Mouse (Mus musculus) large intestine, adult 2 months (tissue): ENCODE measurements around the gene Phlpp1. TPM values are rescaled to one million over a fixed set of nuclear protein-coding genes. Genes with fewer than 3 reads are reported as not detected.

ENCODE experiments used
- DNase-seq: peaks from one replicate; pipeline ENCODE4 v3.0.0-alpha.2; 2012; ENCODE audit warnings: low read depth, low spot score
- WGBS: fragments of 180-500 bp; shearing (Covaris S2); methylation state at CpG from one replicate; pipeline ENCODE4 v1.1.7; 2018; 5-methylcytosine and 5-hydroxymethylcytosine counted together
- polyA plus RNA-seq: library from polyadenylated mRNA; depleted of rRNA; stranded (reverse); fragments of >200 nt; gene quantifications from 2 replicates; pipeline ENCODE4 v1.2.3, GENCODE M21; 2012

The Phlpp1 gene
- polyA plus RNA-seq, 1 experiment, result 3.1 TPM

DNA sequence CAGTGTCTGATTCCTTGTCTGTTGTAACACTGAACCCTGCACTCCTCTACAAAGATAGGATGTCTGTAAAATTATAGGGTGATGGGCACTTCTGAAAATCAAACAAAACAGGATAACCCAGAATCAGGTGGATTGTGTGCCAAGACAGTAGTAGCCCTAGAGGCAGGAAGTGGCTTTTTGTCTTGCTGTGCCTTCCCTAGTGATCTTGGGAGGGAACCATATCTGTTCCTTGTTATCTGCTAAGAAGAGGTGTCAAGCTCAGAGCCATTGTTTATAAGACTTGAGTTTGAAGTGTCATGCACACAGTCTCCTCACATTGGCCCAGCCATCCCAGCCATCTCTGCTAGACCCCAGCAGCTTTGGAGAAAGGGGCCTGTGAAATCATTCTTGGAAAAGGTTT is 187.9 kb downstream of the Phlpp1 start:
- no peak for DNase-seq

DNA sequence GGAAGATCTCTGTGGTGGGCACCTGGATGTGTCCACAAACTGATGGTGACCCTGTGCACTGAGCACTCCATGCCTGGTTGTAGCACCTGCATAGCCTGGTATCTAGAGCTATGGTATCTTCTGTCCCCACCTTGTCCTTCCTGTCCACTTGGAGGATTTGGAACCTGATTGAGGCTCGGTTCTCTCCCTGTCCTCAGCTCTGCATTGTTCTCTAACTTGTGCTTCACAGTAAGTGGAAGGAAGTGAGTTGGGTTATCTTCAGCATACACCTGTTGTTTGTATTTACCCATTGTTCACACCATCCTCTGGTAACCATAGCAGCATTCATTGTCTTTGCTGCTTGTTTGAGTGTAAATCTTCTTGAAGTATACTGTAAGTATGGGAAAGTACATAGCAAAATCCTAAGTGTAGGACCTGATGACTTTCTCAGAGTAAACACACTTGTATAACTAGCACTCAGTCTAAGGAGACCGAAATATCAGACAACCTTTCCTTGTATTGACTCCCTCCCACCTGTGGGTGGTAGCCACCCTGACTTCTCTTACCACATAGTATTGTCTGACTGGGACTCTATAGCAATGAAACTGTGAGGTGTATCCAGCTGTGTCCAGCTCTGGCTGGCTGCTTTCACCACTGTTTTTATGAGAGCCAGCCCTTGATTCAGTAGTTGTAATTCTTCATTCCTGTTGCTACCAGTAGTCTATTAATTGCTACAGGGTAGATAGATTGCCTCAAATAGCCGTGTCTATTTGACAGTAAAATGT is 191.5 kb downstream of the Phlpp1 start:
- 80% methylated on average over 3 of the region's 3 CpGs for WGBS
- no peak for DNase-seq

DNA sequence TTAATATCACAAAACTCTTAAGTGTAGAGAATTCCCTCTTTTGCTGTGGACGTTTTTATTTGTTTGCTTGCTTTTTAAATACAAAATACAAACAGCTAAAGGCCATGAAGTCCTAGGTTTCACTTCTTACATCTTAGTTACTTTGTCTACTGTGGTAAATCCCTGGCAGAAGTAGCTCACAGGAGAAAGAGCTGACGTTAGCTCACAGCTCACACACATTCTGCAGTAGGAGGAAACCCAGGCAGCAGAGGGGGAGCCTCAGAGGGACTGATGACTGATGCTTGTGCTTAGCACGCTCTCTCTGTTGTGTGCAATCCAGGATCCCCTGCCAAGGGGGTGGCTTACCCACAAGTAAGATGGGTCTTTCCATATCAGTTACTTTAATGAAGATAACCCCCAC is 197.8 kb downstream of the Phlpp1 start:
- 81% methylated on average over 3 of the region's 3 CpGs for WGBS
- DNase-seq, result no peak

DNA sequence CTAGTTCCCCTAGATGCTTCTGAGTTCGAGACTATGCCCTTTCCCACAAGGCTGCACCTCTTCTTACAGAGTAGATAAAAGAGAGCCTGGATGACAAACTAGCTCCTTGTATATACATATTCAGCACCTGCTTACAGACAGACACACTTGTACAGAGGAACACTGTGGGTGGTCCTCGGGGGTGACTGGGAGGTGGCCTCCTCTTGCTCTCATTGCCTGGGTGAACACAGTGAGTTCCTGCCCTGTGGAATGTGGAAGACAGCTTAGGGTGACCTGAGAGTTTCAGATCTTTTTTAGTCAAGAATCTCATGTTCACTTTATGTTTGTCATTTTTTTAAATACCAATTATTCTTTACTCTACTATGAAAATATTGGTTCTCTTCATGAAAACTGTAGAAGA is 200.9 kb downstream of the Phlpp1 start:
- 83% methylated on average over 2 of the region's 2 CpGs for WGBS
- no peak for DNase-seq

- WGBS, result 96% methylated on average over 1 of the region's 1 CpGs
- no peak for DNase-seq
Measured at GRCm38 (mm10) chr1:106373656-106374055, 202.1 kb downstream of the Phlpp1 start.

DNA sequence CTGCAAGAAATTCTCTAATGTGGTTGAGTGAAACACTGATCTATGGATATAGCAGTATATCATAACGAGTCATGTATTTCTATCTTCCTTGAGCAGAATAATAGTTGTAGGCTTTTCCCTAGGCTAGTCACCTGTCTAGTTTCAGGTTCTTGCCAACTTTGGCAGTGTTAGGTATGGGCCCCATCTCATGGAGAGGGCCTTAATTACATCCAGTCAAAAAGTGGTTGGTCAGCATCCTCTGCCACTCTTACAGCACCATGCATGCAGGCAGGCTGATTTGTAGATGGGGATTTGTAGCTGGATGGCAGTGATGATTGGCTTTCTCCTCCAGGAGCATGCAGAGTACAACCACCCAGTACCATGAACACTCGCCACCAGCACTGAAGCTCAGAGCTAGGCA is 202.7 kb downstream of the Phlpp1 start:
- 87% methylated on average over 2 of the region's 2 CpGs for WGBS
- no peak for DNase-seq

DNA sequence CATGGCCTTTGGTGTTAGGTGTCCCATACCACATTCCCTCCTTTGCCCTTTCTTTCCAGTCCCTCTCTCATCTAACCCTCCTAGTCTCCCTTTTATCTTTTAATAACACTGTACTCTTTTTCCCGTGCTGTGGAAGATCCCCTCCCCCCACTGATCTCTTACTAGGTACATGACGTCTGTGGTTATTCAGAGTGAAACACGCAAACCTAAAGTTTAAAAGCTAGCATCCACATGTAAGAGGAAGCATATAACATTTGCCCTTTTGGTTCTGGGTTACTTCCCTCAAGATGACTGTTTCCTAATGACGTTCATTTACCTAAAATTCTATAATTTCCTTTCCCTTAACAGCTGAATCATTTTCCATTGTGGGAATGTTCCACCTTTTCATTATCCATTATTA is 203.4 kb downstream of the Phlpp1 start:
- WGBS, result 81% methylated on average over 4 of the region's 4 CpGs

DNA sequence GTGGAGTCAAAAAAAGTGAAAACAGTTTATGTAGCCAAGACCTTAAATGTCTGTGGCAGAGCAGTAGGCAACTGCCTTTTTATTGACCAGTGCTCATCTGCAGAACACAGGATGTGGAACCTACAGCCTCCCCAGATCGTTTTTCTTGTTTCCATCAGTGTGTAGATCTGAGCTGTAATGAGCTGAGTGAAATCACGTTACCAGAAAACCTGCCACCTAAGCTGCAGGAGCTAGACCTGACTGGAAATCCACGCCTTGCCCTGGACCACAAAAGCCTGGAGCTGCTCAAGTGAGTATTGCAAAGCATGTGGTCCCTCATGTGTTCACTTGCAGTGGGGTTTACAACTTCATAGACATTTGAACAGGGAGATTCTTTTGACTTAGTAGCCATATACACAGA is 204.5 kb downstream of the Phlpp1 start:
- WGBS, result 69% methylated on average over 3 of the region's 3 CpGs
- DNase-seq, result no peak

More for the DNA sequence above, 203.4 kb downstream of the Phlpp1 start:
- no peak for DNase-seq

DNA sequence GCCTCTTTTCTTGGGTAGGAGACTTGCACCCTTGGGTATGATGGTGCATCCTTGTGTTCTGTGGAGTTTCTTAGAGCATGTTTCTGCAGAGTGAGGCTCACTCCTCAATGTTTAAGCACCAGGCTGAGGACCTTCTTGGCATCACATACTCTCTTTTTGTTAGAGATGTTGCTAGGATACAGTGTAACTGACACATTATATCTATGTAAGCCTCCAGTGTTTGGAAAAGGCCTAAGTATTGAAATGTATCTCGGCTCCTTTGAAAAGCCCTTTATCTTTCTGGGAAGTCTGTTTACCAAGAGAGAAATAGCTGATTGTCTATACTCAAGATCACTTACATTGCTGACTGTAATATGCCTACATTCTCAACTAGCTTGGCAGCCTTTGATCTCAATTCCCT is 208.9 kb downstream of the Phlpp1 start:
- no peak for DNase-seq
- 56% methylated on average over 1 of the region's 1 CpGs for whole genome bisulfite sequencing

DNA sequence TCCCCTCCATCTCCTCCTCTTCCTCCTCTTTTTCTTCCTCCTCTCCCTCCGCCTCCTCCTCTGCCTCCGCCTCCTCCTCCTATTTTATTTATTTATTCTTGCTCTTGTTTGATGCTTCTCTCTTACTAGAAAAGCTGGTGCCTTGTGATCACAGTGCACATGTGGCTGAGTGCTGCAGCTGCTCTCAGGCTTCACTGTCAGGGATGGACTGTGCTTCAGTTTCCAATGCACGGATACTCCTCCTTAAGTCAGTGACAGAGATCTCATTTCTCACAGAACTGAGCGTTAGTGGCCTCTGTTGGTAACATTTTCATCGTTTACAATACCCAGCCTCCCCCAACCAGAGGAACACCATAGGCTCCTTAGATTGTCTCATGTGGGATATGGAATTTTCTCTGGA is 215.0 kb downstream of the Phlpp1 start:
- WGBS, result 75% methylated on average over 5 of the region's 5 CpGs
- no peak for DNase-seq

DNA sequence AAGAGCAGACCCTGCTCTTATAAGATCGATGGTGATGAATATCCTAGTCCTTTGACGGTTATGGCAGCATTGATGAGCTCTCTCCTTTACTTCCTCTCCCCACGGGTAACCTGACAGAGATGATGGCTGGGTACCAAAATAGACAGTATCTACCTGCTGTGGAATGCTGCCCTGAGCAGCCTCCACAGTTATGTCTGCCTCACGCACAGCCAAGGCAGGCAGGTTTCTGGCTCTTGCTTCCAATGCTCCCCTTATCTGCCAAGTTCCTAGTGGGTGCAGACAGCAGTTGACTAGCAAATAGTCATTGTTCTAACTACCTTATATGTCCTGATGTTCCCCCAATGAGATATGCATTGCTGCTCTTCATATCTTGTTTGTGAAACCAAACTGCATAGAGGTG is 215.7 kb downstream of the Phlpp1 start:
- DNase-seq, result no peak
- WGBS, result 87% methylated on average over 4 of the region's 4 CpGs

DNA sequence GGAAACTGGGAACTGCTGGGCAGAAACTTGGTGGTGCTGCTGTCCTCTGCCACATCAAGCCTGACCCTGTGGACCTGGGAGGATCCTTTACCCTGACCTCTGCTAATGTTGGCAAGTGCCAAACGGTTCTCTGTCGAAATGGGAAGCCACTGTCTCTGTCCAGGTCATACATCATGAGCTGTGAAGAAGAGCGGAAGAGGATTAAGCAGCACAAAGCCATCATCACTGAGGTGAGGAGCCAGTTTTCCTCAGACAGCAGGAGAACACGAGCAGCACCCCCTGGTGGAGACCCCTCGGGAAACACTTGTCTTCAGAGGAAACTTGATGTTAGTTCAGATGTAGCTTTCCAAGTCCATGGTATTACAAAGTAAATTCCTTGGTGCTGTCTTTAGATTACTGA is 218.1 kb downstream of the Phlpp1 start:
- 27% methylated on average over 5 of the region's 5 CpGs for WGBS
- DNase-seq, result no peak

DNA sequence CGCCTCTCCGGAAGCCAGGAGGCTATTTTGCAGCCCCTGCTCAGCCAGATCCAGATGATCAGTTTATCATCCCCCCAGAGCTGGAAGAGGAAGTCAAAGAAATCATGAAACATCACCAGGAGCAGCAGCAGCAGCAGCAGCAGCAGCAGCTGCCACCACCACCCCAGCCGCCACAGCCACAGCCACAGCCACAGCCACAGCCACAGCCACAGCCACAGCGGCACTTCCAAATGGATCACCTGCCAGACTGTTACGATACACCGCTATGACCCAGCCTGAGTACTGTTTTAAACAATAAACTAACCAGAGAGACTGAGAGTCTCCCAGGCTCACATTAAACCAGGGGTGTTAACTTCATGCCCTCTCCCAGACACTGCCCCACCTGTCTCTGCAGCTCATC is 221.5 kb downstream of the Phlpp1 start:
- no peak for DNase-seq
- 89% methylated on average over 6 of the region's 6 CpGs for WGBS

- 76% methylated on average over 2 of the region's 2 CpGs for WGBS
- no peak for DNase-seq
Measured at GRCm38 (mm10) chr1:106394678-106395077, 223.1 kb downstream of the Phlpp1 start.

- WGBS, result 12% methylated on average over 2 of the region's 2 CpGs
- DNase-seq, result peak; percentile 47
Measured at GRCm38 (mm10) chr1:106395476-106395875, 223.9 kb downstream of the Phlpp1 start.

- 36% methylated on average over 11 of the region's 11 CpGs for WGBS
- no peak for DNase-seq
Measured at GRCm38 (mm10) chr1:106400900-106401634, 229.5 kb downstream of the Phlpp1 start.

DNA sequence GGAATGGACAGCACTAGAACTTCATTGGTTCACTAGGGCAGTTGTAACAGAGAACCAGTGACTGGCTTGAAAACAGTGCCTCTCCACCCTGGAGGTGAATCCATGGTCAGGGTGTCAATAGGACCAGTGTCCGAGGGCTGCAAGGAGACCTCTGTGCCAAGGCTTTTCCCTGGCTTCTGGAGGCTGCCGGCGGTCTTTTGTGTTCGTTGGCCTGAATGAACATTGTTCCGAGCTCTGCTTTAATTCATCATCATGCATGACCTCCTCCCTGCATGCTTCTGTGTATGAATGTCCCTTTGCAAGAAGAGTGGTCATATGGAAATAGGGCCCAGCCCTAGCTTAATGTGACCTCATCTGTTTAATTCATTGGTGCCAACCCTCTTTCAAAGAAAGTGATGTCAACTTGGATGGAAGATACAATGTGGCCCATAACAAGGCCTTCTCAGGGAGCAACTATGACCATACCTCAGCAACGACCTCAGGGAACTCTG is 231.5 kb downstream of the Phlpp1 start:
- 89% methylated on average over 6 of the region's 6 CpGs for WGBS
- DNase-seq, result no peak

DNA sequence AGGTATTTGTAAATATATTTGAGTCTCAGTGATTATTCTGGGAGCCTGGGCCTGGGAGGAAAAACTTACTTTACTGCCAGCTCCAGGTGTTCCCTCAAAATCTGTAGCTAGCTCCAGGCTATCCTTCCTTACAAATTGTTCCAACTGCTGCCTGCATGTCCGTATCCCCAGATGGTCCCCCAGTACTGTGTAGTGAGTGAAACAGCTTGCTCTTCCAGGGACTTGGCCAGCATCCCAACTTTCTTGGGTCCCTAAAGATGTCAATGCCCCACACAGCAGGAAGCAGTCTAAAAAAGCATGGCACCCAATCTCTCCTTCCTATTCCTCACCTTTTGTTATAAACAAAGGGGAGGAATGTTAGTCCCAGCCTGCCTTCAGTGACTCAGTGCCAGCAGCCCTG is 235.3 kb downstream of the Phlpp1 start:
- DNase-seq, result no peak
- 86% methylated on average over 1 of the region's 1 CpGs for WGBS

DNA sequence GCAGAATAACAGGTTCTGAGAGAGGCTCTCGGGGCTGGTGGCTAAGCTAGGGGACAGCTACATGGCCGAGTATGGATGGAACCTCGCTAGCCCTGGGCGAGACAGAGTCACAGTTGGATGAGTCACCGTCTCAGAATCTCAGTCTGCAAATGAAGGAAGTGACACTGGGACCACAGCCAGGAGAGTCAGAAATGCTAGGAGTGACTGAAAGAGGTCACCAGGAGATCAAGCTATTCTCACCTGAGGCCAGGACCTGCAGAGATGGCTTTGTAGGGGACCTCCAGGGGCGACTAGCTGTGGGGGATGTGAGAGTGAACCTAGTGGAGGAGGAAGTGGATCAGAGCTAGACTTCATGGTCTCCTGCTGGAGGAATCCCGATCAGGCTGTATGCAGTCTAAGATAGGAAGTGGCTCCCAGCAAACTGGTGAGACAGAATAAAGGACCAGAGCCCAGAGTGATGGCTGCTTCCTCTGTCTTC is 236.4 kb downstream of the Phlpp1 start:
- WGBS, result 14% methylated on average over 7 of the region's 7 CpGs
- peak; percentile 67 for DNase-seq

GRCm38 (mm10) chr1:106410858-106411257 is 239.3 kb downstream of the Phlpp1 start:
- WGBS, result 86% methylated on average over 2 of the region's 2 CpGs

More at GRCm38 (mm10) chr1:106410858-106411257, 239.3 kb downstream of the Phlpp1 start:
- no peak for DNase-seq
